Mouse (Mus musculus) heart, postnatal 25 days (tissue): ENCODE results near the gene Ano3. TPM values are rescaled to one million over a fixed set of nuclear protein-coding genes. Genes with fewer than 3 reads are reported as not detected.

Experiments used
- DNase-seq: peaks from one replicate; pipeline ENCODE4 v3.0.0; 2022; ENCODE audit warnings: low spot score
- intact Hi-C: fragments of 180-260 bp; cut with DNase I; formaldehyde crosslinking; loops from one replicate; pipeline ENCODE4 v1.15.1; 2025
- total RNA-seq, 2 experiments: library from RNA; stranded (reverse); gene quantifications; 2 replicates each; pipeline ENCODE4 v1.2.3; 2021

The Ano3 gene
- total RNA-seq, 2 experiments from 2014 or later: 0.08 to 0.29 TPM

DNA sequence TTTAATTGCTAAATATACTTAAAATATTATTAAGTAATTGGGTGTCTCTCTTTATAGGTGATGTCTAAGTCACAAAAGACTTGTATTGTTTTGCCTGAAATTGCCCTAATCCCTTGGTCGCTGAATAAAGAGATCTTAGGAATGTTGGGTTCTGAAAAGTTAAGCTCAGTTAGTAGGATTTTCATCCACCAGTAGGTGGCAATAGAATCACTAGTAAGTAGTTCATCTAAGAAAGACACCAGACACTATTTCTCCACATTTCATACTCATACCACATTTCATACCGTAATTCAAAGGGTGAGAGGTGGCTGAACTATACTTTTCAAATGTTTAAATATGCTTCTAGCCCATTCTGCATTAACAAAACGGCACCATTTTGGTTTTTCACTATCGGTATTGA lies 287.4 kb downstream of the Ano3 start:
- intact Hi-C loops: loop anchor here (2.0 to 10.0 kb wide), 2 partner anchors 319 to 391 kb away; no protein-coding TSS in a partner anchor
- DNase-seq: no peak

- intact Hi-C loops: no loop called here
- no peak for DNase-seq
Observed at GRCm38 (mm10) chr2:110644846-110645245, 305.9 kb downstream of the Ano3 start.

- intact Hi-C loops: no loop called here
- DNase-seq: no peak
Observed at GRCm38 (mm10) chr2:110644358-110644757, 306.4 kb downstream of the Ano3 start.

Other genes starting within 250 kb of the Ano3 start
- gene Muc15, start 229.6 kb downstream of the Ano3 start, total RNA-seq: not detected
- not detected for gene Gm13941, start 155.1 kb upstream of the Ano3 start, total RNA-seq
- gene Gm15130, start 202.0 kb upstream of the Ano3 start, total RNA-seq: not detected